In the genomic region with DNA sequence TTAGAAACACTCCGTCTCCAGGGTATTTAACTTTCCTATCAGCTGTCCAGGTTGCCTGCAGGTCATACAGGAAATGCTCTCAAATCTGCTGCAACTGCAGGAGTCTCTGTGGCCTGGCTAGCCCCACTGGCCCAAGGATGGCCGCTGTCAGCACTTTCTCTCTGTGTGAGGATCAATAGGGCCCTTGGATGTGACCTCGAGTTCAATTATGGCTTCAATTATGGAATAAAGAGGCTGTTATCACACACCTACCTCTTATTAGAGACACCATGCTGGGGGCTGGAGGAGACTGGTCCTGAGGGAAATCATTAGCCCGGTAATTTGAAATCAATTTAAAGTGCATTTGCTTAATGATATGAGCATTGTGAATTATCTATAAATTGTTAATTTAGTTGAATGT, we compare ENCODE assay signal across 25 mouse cellular contexts. TPM values are rescaled to one million over a fixed set of nuclear protein-coding genes. Genes with fewer than 3 reads are reported as not detected.
DNase-seq lines count a peak whose midpoint lies in the region; ATAC-seq and TF ChIP-seq lines count a peak whose summit lies in the region.
"Had no signal": no experiment of that assay in that cellular context is flagged by ENCODE, and none has a peak within 500 bp of the region (broad histone marks: within the 10 kb centered on the region; RNA-seq: fewer than 3 reads in every experiment).

No protein-coding gene starts in this region.

- H3K9me3 ChIP-seq in hindbrain, embryonic 11.5 days (ENCODE audit: control insufficient read depth, low read length) = no peaks in the 10 kb centered on the region
- no peaks in the 10 kb centered on the region for H3K9me3 ChIP-seq in hindbrain, embryonic 14.5 days (ENCODE audit: control insufficient read depth, low read length)
- no peaks in the 10 kb centered on the region for H3K9me3 ChIP-seq in midbrain, embryonic 12.5 days
- no peaks in the 10 kb centered on the region for H3K9me3 ChIP-seq in midbrain, postnatal 0 days (ENCODE audit: low read length)
- no peaks in the 10 kb centered on the region for H3K9me3 ChIP-seq in neural tube, embryonic 15.5 days (replicated peaks)
- H3K9me3 ChIP-seq: embryonic facial prominence, embryonic 10.5 days; embryonic facial prominence, embryonic 13.5 days; forebrain, embryonic 13.5 days; G1E; intestine, embryonic 15.5 days had no signal

- H3K9ac ChIP-seq in hindbrain, embryonic 11.5 days (ENCODE audit: low read depth, low read length) = no peak overlapping the region
- no peak overlapping the region for H3K9ac ChIP-seq in hindbrain, embryonic 14.5 days
- H3K9ac ChIP-seq in midbrain, embryonic 12.5 days (replicated peaks) = no peak overlapping the region
- H3K9ac ChIP-seq in midbrain, postnatal 0 days (replicated peaks; ENCODE audit: low read length, poor library complexity, severe bottlenecking) = no peak overlapping the region
- H3K9ac ChIP-seq in neural tube, embryonic 15.5 days (replicated peaks) = no peak overlapping the region
- H3K9ac ChIP-seq: embryonic facial prominence, embryonic 13.5 days; forebrain, embryonic 13.5 days; forebrain, postnatal 0 days; intestine, embryonic 15.5 days had no signal

- H3K4me2 ChIP-seq in hindbrain, embryonic 11.5 days (replicated peaks; ENCODE audit: low read depth, low read length) = no peak overlapping the region
- H3K4me2 ChIP-seq in hindbrain, embryonic 14.5 days (replicated peaks) = no peak overlapping the region
- no peak overlapping the region for H3K4me2 ChIP-seq in midbrain, embryonic 12.5 days (replicated peaks)
- H3K4me2 ChIP-seq in midbrain, postnatal 0 days (ENCODE audit: low read depth, low read length, poor library complexity, severe bottlenecking) = no peak overlapping the region
- no peak overlapping the region for H3K4me2 ChIP-seq in neural tube, embryonic 15.5 days
- H3K4me2 ChIP-seq: embryonic facial prominence, embryonic 13.5 days; forebrain, embryonic 13.5 days; heart, embryonic 11.5 days; intestine, embryonic 15.5 days had no signal

- no peak overlapping the region for H3K27ac ChIP-seq in hindbrain, embryonic 11.5 days (ENCODE audit: low read depth, low read length)
- no peak overlapping the region for H3K27ac ChIP-seq in hindbrain, embryonic 14.5 days
- H3K27ac ChIP-seq in midbrain, embryonic 12.5 days (replicated peaks) = no peak overlapping the region
- no peak overlapping the region for H3K27ac ChIP-seq in midbrain, postnatal 0 days (ENCODE audit: low read depth, low read length)
- H3K27ac ChIP-seq in neural tube, embryonic 15.5 days (replicated peaks) = no peak overlapping the region
- H3K27ac ChIP-seq: embryonic facial prominence, embryonic 10.5 days; embryonic facial prominence, embryonic 13.5 days; forebrain, embryonic 13.5 days; gastrocnemius, adult 2 months; intestine, embryonic 15.5 days had no signal

- no peak overlapping the region for H3K4me3 ChIP-seq in hindbrain, embryonic 11.5 days (ENCODE audit: low read depth, low read length)
- no peak overlapping the region for H3K4me3 ChIP-seq in hindbrain, embryonic 14.5 days (replicated peaks; ENCODE audit: low read length)
- no peak overlapping the region for H3K4me3 ChIP-seq in midbrain, embryonic 12.5 days
- H3K4me3 ChIP-seq in midbrain, postnatal 0 days (ENCODE audit: low read depth, low read length) = no peak overlapping the region
- no peak overlapping the region for H3K4me3 ChIP-seq in neural tube, embryonic 15.5 days (replicated peaks)
- H3K4me3 ChIP-seq: embryonic facial prominence, embryonic 10.5 days; embryonic facial prominence, embryonic 13.5 days; erythroblast, embryonic 14.5 days; forebrain, embryonic 13.5 days; gastrocnemius, adult 2 months; intestine, embryonic 15.5 days had no signal

- no peaks in the 10 kb centered on the region for H3K36me3 ChIP-seq in hindbrain, embryonic 11.5 days (ENCODE audit: control insufficient read depth, insufficient read depth, low read length)
- H3K36me3 ChIP-seq in hindbrain, embryonic 14.5 days (replicated peaks; ENCODE audit: control insufficient read depth, insufficient read depth) = no peaks in the 10 kb centered on the region
- H3K36me3 ChIP-seq in midbrain, embryonic 12.5 days = no peaks in the 10 kb centered on the region
- no peaks in the 10 kb centered on the region for H3K36me3 ChIP-seq in midbrain, postnatal 0 days (ENCODE audit: insufficient read depth, low read length)
- no peaks in the 10 kb centered on the region for H3K36me3 ChIP-seq in neural tube, embryonic 15.5 days
- H3K36me3 ChIP-seq: embryonic facial prominence, embryonic 10.5 days; embryonic facial prominence, embryonic 13.5 days; G1E; intestine, embryonic 15.5 days had no signal

- DNase-seq in hindbrain, embryonic 11.5 days (ENCODE audit: low spot score) = no peak
- no peak for DNase-seq in hindbrain, embryonic 14.5 days (ENCODE audit: low spot score)
- no peak for DNase-seq in midbrain, postnatal 0 days (ENCODE audit: low spot score)
- DNase-seq in neural tube, embryonic 10.5 days (ENCODE audit: extremely low spot score, low spot score) = no peak
- DNase-seq: adrenal gland, adult 2 months; adrenal gland, postnatal 14 days; B cell, adult 2 months; cerebellum, adult 11 months; embryo, embryonic 11 days; forebrain, postnatal 0 days; gastrocnemius, adult 2 months; gastrocnemius, postnatal 14 days; heart, adult 11 months had no signal

- H3K27me3 ChIP-seq in hindbrain, embryonic 11.5 days (ENCODE audit: control insufficient read depth, insufficient read depth, low read length) = peaks cover 2% of the 10 kb centered on the region; the same call in 1 of the 2 replicates
- H3K27me3 ChIP-seq in hindbrain, embryonic 14.5 days (ENCODE audit: control insufficient read depth, insufficient read depth, low read length) = 0 out of 2 replicates have a peak, but pooled peaks cover 4% of the 10 kb centered on the region
- H3K27me3 ChIP-seq in midbrain, embryonic 12.5 days = peaks cover 40% of the 10 kb centered on the region
- no peaks in the 10 kb centered on the region for H3K27me3 ChIP-seq in midbrain, postnatal 0 days (ENCODE audit: insufficient read depth, low read length)
- peaks cover 5% of the 10 kb centered on the region for H3K27me3 ChIP-seq in neural tube, embryonic 15.5 days (replicated peaks)

- no peaks in the 10 kb centered on the region for H3K4me1 ChIP-seq in hindbrain, embryonic 11.5 days (replicated peaks; ENCODE audit: control insufficient read depth, insufficient read depth, low read length)
- H3K4me1 ChIP-seq in hindbrain, embryonic 14.5 days (replicated peaks; ENCODE audit: control insufficient read depth, insufficient read depth, low read length) = peaks cover 9% of the 10 kb centered on the region; the same call in 1 of the 2 replicates
- 0 out of 2 replicates have a peak, but pooled peaks cover 2% of the 10 kb centered on the region for H3K4me1 ChIP-seq in midbrain, embryonic 12.5 days
- H3K4me1 ChIP-seq in midbrain, postnatal 0 days (ENCODE audit: insufficient read depth, low read length) = peaks cover 5% of the 10 kb centered on the region; the same call in 1 of the 2 replicates
- H3K4me1 ChIP-seq in neural tube, embryonic 15.5 days = peaks cover 27% of the 10 kb centered on the region
- H3K4me1 ChIP-seq: embryonic facial prominence, embryonic 10.5 days; embryonic facial prominence, embryonic 13.5 days; intestine, embryonic 15.5 days had no signal

- 62% methylated on average over 4 of the region's 4 CpGs for WGBS in hindbrain, embryonic 11.5 days
- whole genome bisulfite sequencing in hindbrain, embryonic 14.5 days = 56% methylated on average over 4 of the region's 4 CpGs
- WGBS in midbrain, embryonic 12.5 days = 56% methylated on average over 4 of the region's 4 CpGs
- 46% methylated on average over 4 of the region's 4 CpGs for WGBS in midbrain, postnatal 0 days
- 49% methylated on average over 4 of the region's 4 CpGs for WGBS in neural tube, embryonic 15.5 days

- no peak for TF ChIP-seq CTCF in midbrain, postnatal 0 days (IDR thresholded peaks at IDR 0.05)

- ATAC-seq in hindbrain, embryonic 11.5 days (ENCODE audit: low FRiP score) = peak; percentile 54; the same call in 1 of the 2 replicates
- ATAC-seq in hindbrain, embryonic 14.5 days (ENCODE audit: low FRiP score) = no peak
- 0 out of 2 replicates have a peak, but pooled peaks have one; percentile 27 for ATAC-seq in midbrain, embryonic 12.5 days (ENCODE audit: low FRiP score, low read depth)
- ATAC-seq in midbrain, postnatal 0 days (ENCODE audit: low FRiP score) = no peak
- 0 out of 2 replicates have a peak, but pooled peaks have one; percentile 19 for ATAC-seq in neural tube, embryonic 15.5 days (ENCODE audit: low FRiP score)
- ATAC-seq: forebrain, embryonic 13.5 days; forebrain, postnatal 0 days; intestine, embryonic 15.5 days had no signal

RNA-seq across cellular contexts. Expression of gene Disp3, which starts 55.6 kb away (rescaled TPM):
- 6.4 and 7.0 TPM in 2 replicates for polyA plus RNA-seq in hindbrain, embryonic 11.5 days (2014; fragmentation: Nextera tagmentation; extraction: Ambion mirVana)
- 16.6 and 16.9 TPM in 2 replicates for polyA plus RNA-seq in hindbrain, embryonic 14.5 days (2014; fragmentation: Nextera tagmentation; extraction: Ambion mirVana)
- polyA plus RNA-seq in midbrain, embryonic 12.5 days (2016; fragmentation: Nextera tagmentation; extraction: Ambion mirVana) = 7.8 and 9.4 TPM in 2 replicates
- total RNA-seq in midbrain, postnatal 0 days (2014; rRNA removed) = 19.7 and 25.1 TPM in 2 replicates
- polyA plus RNA-seq in midbrain, postnatal 0 days (2015; fragmentation: Nextera tagmentation; extraction: Ambion mirVana) = 6.8 and 7.8 TPM in 2 replicates
- 13.0 and 15.6 TPM in 2 replicates for polyA plus RNA-seq in neural tube, embryonic 15.5 days (2015; fragmentation: Nextera tagmentation; extraction: Ambion mirVana)
- total RNA-seq: CH12.LX; G1E; gastrocnemius, adult 2 months; heart, postnatal 25 days; hematopoietic stem cell, adult 5-6 weeks had no signal
- polyA plus RNA-seq: erythroblast, embryonic 14.5 days; heart, embryonic 11.5 days had no signal

Comparison
In these comparisons a context has a peak if more than half of its experiments do, and no peak if none do; other contexts are left out.
1. ATAC-seq: peak in hindbrain, embryonic 11.5 days (single experiment), midbrain, embryonic 12.5 days (single experiment) and neural tube, embryonic 15.5 days (single experiment); none in hindbrain, embryonic 14.5 days (single experiment) and midbrain, postnatal 0 days (single experiment).